Mouse (Mus musculus): ENCODE results near the gene Dnm1l.

DNA sequence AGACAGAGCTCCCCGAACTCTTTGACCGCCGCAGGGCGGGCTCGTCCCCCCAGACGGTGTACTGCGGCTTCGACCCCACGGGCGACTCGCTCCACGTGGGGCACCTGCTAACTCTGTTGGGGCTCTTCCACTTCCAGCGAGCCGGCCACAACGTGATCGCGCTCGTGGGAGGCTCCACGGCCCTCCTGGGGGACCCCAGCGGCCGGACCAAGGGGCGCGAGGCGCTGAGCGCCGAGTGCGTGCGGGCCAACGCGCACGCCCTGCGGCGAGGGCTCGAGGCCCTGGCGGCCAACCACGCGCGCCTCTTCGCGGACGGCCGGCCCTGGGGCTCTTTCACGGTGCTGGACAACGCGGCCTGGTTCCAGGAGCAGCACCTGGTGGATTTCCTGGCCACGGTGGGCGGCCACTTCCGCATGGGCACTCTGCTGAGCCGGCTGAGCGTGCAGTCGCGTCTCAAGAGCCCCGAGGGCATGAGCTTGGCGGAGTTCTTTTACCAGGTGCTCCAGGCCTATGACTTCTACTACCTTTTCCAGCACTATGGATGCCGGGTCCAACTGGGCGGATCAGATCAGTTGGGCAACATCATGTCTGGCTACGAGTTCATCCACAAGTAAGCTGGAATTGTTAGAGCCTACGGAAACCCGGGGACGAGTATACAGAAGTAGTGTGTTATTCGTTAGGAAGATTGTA is 55.5 kb downstream of the Dnm1l start:
- TF ChIP-seq EP300 (IDR thresholded peaks at IDR 0.05; ENCODE audit: insufficient read depth, low read depth, low read length) (no peak), CTCF (IDR thresholded peaks at IDR 0.05; ENCODE audit: low read depth, low read length) (no peak)
